Mouse (Mus musculus) liver, embryonic 13.5 days (tissue): Measurements from ENCODE around the gene Gm13290. TPM values are rescaled to one million over a fixed set of nuclear protein-coding genes. Genes with fewer than 3 reads are reported as not detected.
A peak's percentile ranks its signal among the peaks of the same experiment; 100 is the strongest.
"Not testable (repeated sequence)": the region's sequence is repeated elsewhere in the genome, so short reads cannot be mapped to it uniquely, and the experiment has no call there.

Experiments
- ATAC-seq: fragments of 200-750 bp; cut with Nextera tagmentation; 2 replicates; pipeline ENCODE4 v1.8.0; 2017; ENCODE audit warnings: low read depth, mild to moderate bottlenecking, moderate number of reproducible peaks, moderate library complexity
- DNase-seq: peaks from one replicate; pipeline ENCODE4 v3.0.0; 2022
- H3K27ac ChIP-seq: fragments of 300-500 bp; sonication (generic); 2 replicates; pipeline ENCODE4 v1.5.1; 2015; ENCODE audit warnings: moderate library complexity, mild to moderate bottlenecking, inconsistent platforms
- H3K27me3 ChIP-seq: fragments of 300-500 bp; sonication (generic); 2 replicates; pipeline ENCODE4 v1.6.1; 2015; ENCODE audit warnings: mild to moderate bottlenecking, inconsistent platforms
- H3K36me3 ChIP-seq: fragments of 300-500 bp; sonication (generic); 2 replicates; pipeline ENCODE4 v1.6.1; 2015; ENCODE audit warnings: mild to moderate bottlenecking, inconsistent platforms
- H3K4me1 ChIP-seq: fragments of 300-500 bp; sonication (generic); replicated peaks from 2 replicates; pipeline ENCODE4 v1.6.1; 2015; ENCODE audit warnings: inconsistent platforms
- H3K4me2 ChIP-seq: fragments of 300-500 bp; sonication (generic); 2 replicates; pipeline ENCODE4 v1.6.1; 2015; ENCODE audit warnings: inconsistent platforms, mild to moderate bottlenecking, moderate library complexity
- H3K4me3 ChIP-seq: fragments of 300-500 bp; sonication (generic); replicated peaks from 2 replicates; pipeline ENCODE4 v1.5.1; 2015; ENCODE audit warnings: mild to moderate bottlenecking, inconsistent platforms
- H3K9ac ChIP-seq: fragments of 300-500 bp; sonication (generic); 2 replicates; pipeline ENCODE4 v1.6.1; 2015; ENCODE audit warnings: mild to moderate bottlenecking, inconsistent platforms
- H3K9me3 ChIP-seq: fragments of 300-500 bp; sonication (generic); replicated peaks from 2 replicates; pipeline ENCODE4 v1.6.1; 2016; ENCODE audit warnings: inconsistent platforms
- WGBS: fragments of 180-500 bp; shearing (Covaris S2); methylation state at CpG from one replicate; pipeline ENCODE4 v1.1.7; 2015; ENCODE audit not compliant: insufficient replicate concordance; 5-methylcytosine and 5-hydroxymethylcytosine counted together
- polyA plus RNA-seq: library from polyadenylated mRNA; unstranded; fragments of >200 nt; fragmentation: Nextera tagmentation; extraction: Ambion mirVana; gene quantifications from 2 replicates; pipeline ENCODE4 v1.2.1, GENCODE M21; 2015

Gene Gm13290
- polyA plus RNA-seq, 1 experiment from 2014 or later = not detected

- peak overlapping the region; percentile 73 for H3K4me2 ChIP-seq
- not testable (repeated sequence) for DNase-seq, H3K9me3 ChIP-seq, H3K36me3 ChIP-seq, H3K27me3 ChIP-seq, H3K4me1 ChIP-seq
- peak overlapping the region; percentile 65 for H3K4me3 ChIP-seq
- ATAC-seq = peak; percentile 100
- H3K9ac ChIP-seq = peak overlapping the region; percentile 68
- peak overlapping the region; percentile 84 for H3K27ac ChIP-seq
- WGBS = under 1% methylated on average over 21 of the region's 21 CpGs
Observed at GRCm38 (mm10) chr4:88757628-88758031, 16.0 kb upstream of the Gm13290 start.

- WGBS = 74% methylated on average over 9 of the region's 9 CpGs
- not testable (repeated sequence) for ATAC-seq, H3K4me2 ChIP-seq, H3K27ac ChIP-seq, H3K27me3 ChIP-seq, H3K4me3 ChIP-seq, DNase-seq, H3K4me1 ChIP-seq, H3K9me3 ChIP-seq, H3K9ac ChIP-seq, H3K36me3 ChIP-seq
Observed at GRCm38 (mm10) chr4:88758751-88759150, 14.9 kb upstream of the Gm13290 start.

- peak within 1 kb of the TSS; percentile 59 for H3K4me2 ChIP-seq
- not testable (repeated sequence) for H3K27me3 ChIP-seq, H3K36me3 ChIP-seq, ATAC-seq, H3K4me1 ChIP-seq, H3K9me3 ChIP-seq
- 0 out of 2 replicates have a peak within 1 kb of the TSS, but pooled peaks have one; percentile 17 for H3K9ac ChIP-seq
- 13% methylated on average over 11 of the region's 14 CpGs for WGBS
- H3K27ac ChIP-seq = peak within 1 kb of the TSS; percentile 23; the same call in 1 of the 2 replicates
- peak within 1 kb of the TSS; percentile 43 for H3K4me3 ChIP-seq
- peak; percentile 10 for DNase-seq
Observed at GRCm38 (mm10) chr4:88759610-88760268, 13.9 kb upstream of the Gm13290 start, which contains the start of gene Gm13283. Gm13283 (plus strand) TSS chr4:88760119.

DNA sequence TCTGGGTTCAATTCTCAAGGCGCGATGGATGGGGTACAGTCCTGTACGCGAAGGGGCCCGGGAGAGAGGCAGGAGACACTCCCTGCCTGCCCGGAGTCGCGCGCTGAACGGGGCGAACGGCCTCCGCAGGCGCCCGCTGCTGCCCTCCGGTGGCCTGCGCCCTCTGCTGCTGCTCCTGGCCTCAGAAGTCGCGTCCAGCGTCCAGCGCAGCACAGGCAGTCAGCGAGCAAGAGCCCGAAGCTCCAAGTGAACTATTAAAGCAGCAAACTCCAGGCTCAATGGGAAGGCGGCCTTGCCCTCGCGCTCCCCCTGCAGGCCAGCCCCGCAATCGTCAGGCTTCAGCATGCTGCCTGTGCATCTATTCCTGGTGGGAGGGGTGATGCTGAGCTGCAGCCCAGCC lies 13.2 kb upstream of the Gm13290 start:
- peak overlapping the region; percentile 43 for H3K4me3 ChIP-seq
- DNase-seq, H3K9me3 ChIP-seq, H3K36me3 ChIP-seq, H3K4me1 ChIP-seq, ATAC-seq, H3K27me3 ChIP-seq: not testable (repeated sequence)
- 0 out of 2 replicates have a peak overlapping the region, but pooled peaks have one; percentile 17 for H3K9ac ChIP-seq
- peak overlapping the region; percentile 23; the same call in 1 of the 2 replicates for H3K27ac ChIP-seq
- under 1% methylated on average over 26 of the region's 28 CpGs for WGBS
- peak overlapping the region; percentile 59 for H3K4me2 ChIP-seq

DNA sequence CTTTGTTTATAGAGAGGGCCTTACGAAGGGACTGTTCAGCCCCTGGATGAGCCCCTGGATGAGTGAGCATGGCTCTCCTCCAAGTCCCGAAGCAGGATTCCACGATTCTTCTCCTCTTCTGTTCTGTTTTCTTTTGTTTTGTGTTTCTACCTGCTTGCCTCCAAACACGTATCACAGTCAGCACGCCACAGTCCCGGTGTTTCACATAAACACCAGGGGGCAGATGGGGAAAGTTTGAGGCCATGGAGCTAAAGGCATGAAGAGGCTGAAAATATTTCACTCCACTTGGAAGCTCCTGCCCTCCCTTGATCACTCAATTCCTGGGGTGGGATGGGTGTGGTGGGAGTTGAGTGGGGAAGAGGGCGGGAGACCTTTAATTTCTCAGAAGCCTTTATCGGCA lies 11.9 kb upstream of the Gm13290 start:
- H3K36me3 ChIP-seq, DNase-seq, ATAC-seq, H3K27ac ChIP-seq, H3K9ac ChIP-seq, H3K4me1 ChIP-seq, H3K4me3 ChIP-seq, H3K9me3 ChIP-seq, H3K4me2 ChIP-seq, H3K27me3 ChIP-seq: not testable (repeated sequence)
- WGBS = 57% methylated on average over 6 of the region's 8 CpGs

DNA sequence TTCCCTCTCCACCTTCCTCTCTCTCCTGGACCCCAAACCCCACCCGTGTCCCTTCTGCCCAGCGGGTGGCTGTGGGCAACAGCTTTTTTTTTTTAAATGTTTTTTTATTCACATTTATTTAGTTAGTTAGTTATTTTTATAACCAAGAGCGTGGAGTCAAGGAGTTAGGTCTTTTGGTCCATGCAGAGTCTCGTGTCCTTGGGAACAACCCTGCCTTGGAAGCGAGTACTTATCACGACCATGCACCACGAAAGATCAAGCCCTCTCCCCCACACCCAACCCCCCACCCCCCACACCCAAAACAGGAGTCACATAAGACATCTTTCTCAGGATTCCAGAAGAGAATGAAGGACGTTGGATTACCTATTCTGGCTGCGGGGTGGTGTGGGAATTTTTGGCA lies 11.3 kb upstream of the Gm13290 start:
- ATAC-seq, DNase-seq: not testable (repeated sequence)
- H3K4me2 ChIP-seq = peak overlapping the region; percentile 53; the same call in 1 of the 2 replicates

DNA sequence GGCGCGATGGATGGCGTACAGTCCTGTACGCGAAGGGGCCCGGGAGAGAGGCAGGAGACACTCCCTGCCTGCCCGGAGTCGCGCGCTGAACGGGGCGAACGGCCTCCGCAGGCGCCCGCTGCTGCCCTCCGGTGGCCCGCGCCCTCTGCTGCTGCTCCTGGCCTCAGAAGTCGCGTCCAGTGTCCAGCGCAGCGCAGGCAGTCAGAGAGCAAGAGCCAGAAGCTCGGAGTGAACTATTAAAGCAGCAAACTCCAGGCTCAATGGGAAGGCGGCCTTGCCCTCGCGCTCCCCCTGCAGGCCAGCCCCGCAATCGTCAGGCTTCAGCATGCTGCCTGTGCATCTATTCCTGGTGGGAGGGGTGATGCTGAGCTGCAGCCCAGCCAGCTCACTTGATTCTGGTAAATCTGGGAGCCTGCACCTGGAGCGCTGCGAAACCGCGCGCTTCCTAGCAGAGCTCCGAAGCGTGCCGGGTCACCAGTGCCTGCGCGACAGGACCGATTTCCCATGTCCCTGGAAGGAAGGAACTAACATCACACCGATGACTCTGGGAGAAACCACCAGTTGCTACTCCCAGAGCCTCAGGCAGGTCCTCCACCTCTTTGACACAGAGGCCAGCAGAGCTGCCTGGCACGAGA lies 10.1 kb upstream of the Gm13290 start:
- not testable (repeated sequence) for H3K4me1 ChIP-seq, H3K27ac ChIP-seq, DNase-seq, ATAC-seq, H3K36me3 ChIP-seq, H3K9me3 ChIP-seq, H3K27me3 ChIP-seq
- peak overlapping the region; percentile 50 for H3K4me3 ChIP-seq
- 2% methylated on average over 41 of the region's 42 CpGs for WGBS
- peak overlapping the region; percentile 52 for H3K9ac ChIP-seq
- peak overlapping the region; percentile 64 for H3K4me2 ChIP-seq

More for the DNA sequence above, 11.3 kb upstream of the Gm13290 start:
- not testable (repeated sequence) for H3K4me1 ChIP-seq, H3K36me3 ChIP-seq, H3K9ac ChIP-seq, H3K27ac ChIP-seq, H3K27me3 ChIP-seq, H3K4me3 ChIP-seq, H3K9me3 ChIP-seq
- WGBS = 29% methylated on average over 9 of the region's 9 CpGs

DNA sequence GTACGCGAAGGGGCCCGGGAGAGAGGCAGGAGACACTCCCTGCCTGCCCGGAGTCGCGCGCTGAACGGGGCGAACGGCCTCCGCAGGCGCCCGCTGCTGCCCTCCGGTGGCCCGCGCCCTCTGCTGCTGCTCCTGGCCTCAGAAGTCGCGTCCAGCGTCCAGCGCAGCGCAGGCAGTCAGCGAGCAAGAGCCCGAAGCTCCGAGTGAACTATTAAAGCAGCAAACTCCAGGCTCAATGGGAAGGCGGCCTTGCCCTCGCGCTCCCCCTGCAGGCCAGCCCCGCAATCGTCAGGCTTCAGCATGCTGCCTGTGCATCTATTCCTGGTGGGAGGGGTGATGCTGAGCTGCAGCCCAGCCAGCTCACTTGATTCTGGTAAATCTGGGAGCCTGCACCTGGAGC lies 3.0 kb downstream of the Gm13290 start, which contains the start of gene Gm13289:
Gm13289 (plus strand) TSS at position 301 of the 400 bp plus-strand sequence.
- DNase-seq, H3K4me3 ChIP-seq, H3K27ac ChIP-seq, ATAC-seq, H3K9me3 ChIP-seq, H3K36me3 ChIP-seq, H3K4me1 ChIP-seq, H3K27me3 ChIP-seq, H3K4me2 ChIP-seq, H3K9ac ChIP-seq: not testable (repeated sequence)
- no CpG with 5 or more reads among the region's 29 CpGs for WGBS

GRCm38 (mm10) chr4:88779550-88779949 lies 5.9 kb downstream of the Gm13290 start, which contains the start of gene Gm13272:
Gm13272 (plus strand) TSS chr4:88779850.
- H3K9me3 ChIP-seq, H3K4me2 ChIP-seq, H3K27me3 ChIP-seq, ATAC-seq, H3K4me3 ChIP-seq, DNase-seq, H3K27ac ChIP-seq, H3K4me1 ChIP-seq, H3K9ac ChIP-seq, H3K36me3 ChIP-seq: not testable (repeated sequence)
- WGBS = no CpG with 5 or more reads among the region's 29 CpGs

GRCm38 (mm10) chr4:88780320-88780719 lies 6.7 kb downstream of the Gm13290 start:
- not testable (repeated sequence) for H3K4me3 ChIP-seq, H3K27me3 ChIP-seq, H3K27ac ChIP-seq, H3K36me3 ChIP-seq, ATAC-seq, H3K9ac ChIP-seq, H3K9me3 ChIP-seq, H3K4me2 ChIP-seq, DNase-seq, H3K4me1 ChIP-seq
- 38% methylated on average over 16 of the region's 18 CpGs for WGBS

GRCm38 (mm10) chr4:88781831-88782230 lies 8.2 kb downstream of the Gm13290 start, which contains the start of gene Ifnz:
Ifnz (plus strand) TSS chr4:88782131.
- not testable (repeated sequence) for H3K4me1 ChIP-seq, H3K27ac ChIP-seq, H3K9ac ChIP-seq, H3K27me3 ChIP-seq, H3K36me3 ChIP-seq, H3K9me3 ChIP-seq, ATAC-seq, DNase-seq
- 15% methylated on average over 4 of the region's 7 CpGs for WGBS
- H3K4me2 ChIP-seq = peak within 1 kb of the TSS; percentile 56
- peak within 1 kb of the TSS; percentile 28 for H3K4me3 ChIP-seq
